Mouse (Mus musculus): ENCODE measurements around the gene Gstm1. TPM values are rescaled to one million over a fixed set of nuclear protein-coding genes. Genes with fewer than 3 reads are reported as not detected.
"Not testable (repeated sequence)": the region's sequence is repeated elsewhere in the genome, so short reads cannot be mapped to it uniquely, and the experiment has no call there.

Gstm1 gene
- total RNA-seq, 2 experiments from 2014 or later = 94.2 to 113 TPM

GRCm38 (mm10) chr3:107972070-107972469, 45.7 kb downstream of the Gstm1 start:
- intact Hi-C loops (cut with DNase I) = no loop called here

GRCm38 (mm10) chr3:107971101-107971500, 46.7 kb downstream of the Gstm1 start:
- intact Hi-C loops (cut with DNase I); DNase-seq: not testable (repeated sequence)

More at GRCm38 (mm10) chr3:107972070-107972469, 45.7 kb downstream of the Gstm1 start:
- no peak for DNase-seq

- no peak for DNase-seq
- intact Hi-C loops (cut with DNase I) = no loop called here
Observed at GRCm38 (mm10) chr3:107968724-107969395, 48.9 kb downstream of the Gstm1 start, which contains the start of gene Gstm3. Gene Gstm3 (minus strand): TSS chr3:107969283.

DNA sequence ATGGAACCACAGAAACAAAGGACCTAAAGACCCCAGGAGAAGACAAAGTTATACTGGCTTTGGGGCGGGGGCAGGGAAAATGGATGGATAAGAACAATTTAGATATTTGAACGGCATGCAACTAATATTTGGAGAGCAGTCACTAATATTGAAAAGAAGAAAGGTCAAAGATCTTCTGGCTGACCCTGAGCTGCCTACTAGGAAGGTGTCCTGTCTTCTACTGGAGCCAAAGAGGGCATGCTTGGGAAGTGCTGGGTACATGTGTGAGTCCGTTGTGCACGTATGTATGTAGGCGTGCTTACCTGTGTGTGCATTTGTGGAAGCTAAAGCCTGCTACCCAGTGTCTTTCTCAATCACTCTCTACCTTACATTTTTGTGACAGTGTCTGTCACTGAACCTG, 51.1 kb downstream of the Gstm1 start:
- intact Hi-C loops (cut with DNase I) = no loop called here
- DNase-seq = no peak

- intact Hi-C loops (cut with DNase I) = no loop called here
- no peak for DNase-seq
Observed at GRCm38 (mm10) chr3:107965592-107965991, 52.2 kb downstream of the Gstm1 start.

- intact Hi-C loops (cut with DNase I) = no loop called here
Observed at GRCm38 (mm10) chr3:107964656-107965308, 53.0 kb downstream of the Gstm1 start.

DNA sequence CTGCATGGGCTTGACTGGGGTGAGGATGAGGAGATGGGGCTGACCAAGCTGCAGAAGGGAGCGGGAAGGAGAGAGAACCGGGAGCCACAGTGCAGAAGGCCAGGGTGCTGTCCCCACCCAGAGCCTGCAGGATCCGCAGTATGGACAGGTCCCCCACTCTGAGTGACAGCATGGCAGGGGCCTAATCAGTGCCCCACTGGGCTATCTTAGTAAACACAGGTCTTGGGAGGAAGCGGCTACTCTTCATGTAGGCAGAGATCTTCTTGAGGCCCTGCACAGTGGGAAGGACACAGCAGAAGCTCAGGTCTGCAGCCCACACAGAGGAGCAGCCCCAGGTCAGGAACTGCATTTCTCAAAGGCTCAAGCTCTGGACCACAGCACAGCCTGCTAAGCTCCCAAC, 53.7 kb downstream of the Gstm1 start:
- no peak for DNase-seq
- intact Hi-C loops (cut with DNase I) = no loop called here

More at GRCm38 (mm10) chr3:107964656-107965308, 53.0 kb downstream of the Gstm1 start:
- no peak for DNase-seq

Other genes with a start within 250 kb of the Gstm1 start
- not detected for gene Eps8l3, start 140.7 kb downstream of the Gstm1 start, total RNA-seq (2021)
- gene Gstm5, start 122.2 kb downstream of the Gstm1 start, total RNA-seq (2021) = 10 to 100 TPM; 44.6 to 47.6 TPM
- gene Gstm7, start 86.2 kb downstream of the Gstm1 start, total RNA-seq (2021) = 10 to 100 TPM; 38.0 to 43.9 TPM
- 1 to 10 TPM; 1.8 to 2.2 TPM for gene Gstm6, start 74.2 kb downstream of the Gstm1 start, total RNA-seq (2021)
- not detected for gene Gstm3, start 48.7 kb downstream of the Gstm1 start, total RNA-seq (2021)
- 10 to 100 TPM; 53.0 to 70.5 TPM for gene Gstm2, start 31.5 kb downstream of the Gstm1 start, total RNA-seq (2021)
- gene Gstm4, start 26.9 kb upstream of the Gstm1 start, total RNA-seq (2021) = 10 to 100 TPM in 1 of 2 experiments, 1 to 10 TPM in 1; 9.2 to 10.1 TPM
- 1 to 10 TPM; 7.5 to 8.7 TPM for gene Ampd2, start 68.7 kb upstream of the Gstm1 start, total RNA-seq (2021)
- gene Gnat2, start 74.8 kb upstream of the Gstm1 start, total RNA-seq (2021) = under 1 TPM in 1 of 2 experiments, not detected in 1; 0.34 TPM
- 10 to 100 TPM; 25.0 to 30.2 TPM for gene Gnai3, start 128.2 kb upstream of the Gstm1 start, total RNA-seq (2021)
- not detected for gene Gpr61, start 136.9 kb upstream of the Gstm1 start, total RNA-seq (2021)
- gene Amigo1, start 168.4 kb upstream of the Gstm1 start, total RNA-seq (2021) = 10 to 100 TPM in 1 of 2 experiments, 1 to 10 TPM in 1; 9.0 to 10.1 TPM
- 1 to 10 TPM; 5.0 to 5.1 TPM for gene Cyb561d1, start 183.2 kb upstream of the Gstm1 start, total RNA-seq (2021)
- 1 to 10 TPM; 2.9 to 3.0 TPM for gene Atxn7l2, start 193.0 kb upstream of the Gstm1 start, total RNA-seq (2021)
- gene Sypl2, start 208.7 kb upstream of the Gstm1 start, total RNA-seq (2021) = under 1 TPM; 0.36 to 0.46 TPM
- 10 to 100 TPM; 58.9 to 62.4 TPM for gene Psma5, start 239.0 kb upstream of the Gstm1 start, total RNA-seq (2021)

Data from heart, postnatal 14 days (tissue).